Mouse (Mus musculus): ENCODE measurements around the gene Fxr2. TPM values are rescaled to one million over a fixed set of nuclear protein-coding genes. Genes with fewer than 3 reads are reported as not detected.
A peak's percentile ranks its signal among the peaks of the same experiment; 100 is the strongest.

The Fxr2 gene
- polyA plus RNA-seq, 1 experiment from 2014 or later = 22.6 TPM

DNA sequence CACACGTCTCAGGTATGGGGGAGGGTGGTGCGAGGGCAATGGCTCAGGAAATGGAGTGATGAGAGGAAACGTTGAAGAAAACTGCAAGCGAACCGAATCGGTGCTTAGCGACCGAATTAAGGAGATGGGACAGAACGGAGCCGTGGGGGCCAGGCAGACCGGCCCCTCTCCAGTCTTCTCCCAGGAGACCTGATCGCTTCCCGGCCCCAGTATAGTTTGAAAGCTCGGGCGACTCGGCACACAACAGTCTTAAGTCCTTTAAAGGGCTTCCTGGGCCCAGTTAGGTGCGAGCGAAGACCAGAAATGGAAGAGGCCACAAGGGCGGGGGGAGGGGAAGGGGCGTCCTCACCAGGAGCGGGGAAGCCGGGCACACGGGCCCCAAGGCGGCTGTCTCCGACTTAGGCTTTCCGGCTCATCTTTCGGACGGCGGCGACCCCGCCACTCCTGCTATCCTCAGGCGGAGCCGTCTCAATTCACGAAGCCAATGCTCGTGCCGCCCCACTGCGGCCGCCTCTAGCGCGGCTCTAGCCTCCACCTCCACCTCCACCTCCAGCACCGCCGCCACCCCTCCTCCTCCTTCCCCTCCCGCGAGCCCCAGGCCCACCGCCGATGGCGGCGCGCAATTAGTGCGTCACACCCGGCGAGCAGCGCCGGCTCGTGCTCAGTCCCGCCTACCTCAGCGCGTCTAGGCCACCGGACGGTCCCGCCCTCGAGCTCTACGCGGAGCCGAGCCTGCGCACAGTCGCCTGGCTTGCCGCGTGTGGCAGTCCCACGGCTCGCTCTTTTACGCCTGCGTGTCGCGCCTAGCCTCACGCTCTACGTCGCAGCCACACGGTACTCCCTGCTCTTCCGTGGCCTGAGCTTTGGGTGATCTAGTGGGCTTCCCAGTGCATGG lies 48.8 kb downstream of the Fxr2 start, which contains the start of gene Senp3:
Senp3 (minus strand) TSS at position 771 of the 895 bp plus-strand sequence.
- WGBS = under 1% methylated on average over 78 of the region's 80 CpGs
- peak within 1 kb of the TSS; percentile 86 for H3K4me3 ChIP-seq (ENCODE audit: low read depth, low read length)
- peak within 1 kb of the TSS; percentile 78 for H3K9ac ChIP-seq (ENCODE audit: low read length)
- peak; percentile 98 for DNase-seq (ENCODE audit: low spot score)
- peaks cover 32% of the 10 kb centered on the region for H3K36me3 ChIP-seq (ENCODE audit: control insufficient read depth, insufficient read depth, low read length)
- peak within 1 kb of the TSS; percentile 92 for H3K27ac ChIP-seq (ENCODE audit: low read depth)
- H3K9me3 ChIP-seq (ENCODE audit: control insufficient read depth, low read length) = no peaks in the 10 kb centered on the region
- H3K27me3 ChIP-seq (replicated peaks; ENCODE audit: control insufficient read depth, insufficient read depth, low read length) = no peaks in the 10 kb centered on the region
- H3K4me2 ChIP-seq (ENCODE audit: low read length) = peak within 1 kb of the TSS; percentile 92
- ATAC-seq (replicated peaks; ENCODE audit: low FRiP score, low TSS enrichment, low read depth) = peak; percentile 94
- peaks cover 29% of the 10 kb centered on the region for H3K4me1 ChIP-seq (replicated peaks; ENCODE audit: control insufficient read depth, insufficient read depth, low read length)

DNA sequence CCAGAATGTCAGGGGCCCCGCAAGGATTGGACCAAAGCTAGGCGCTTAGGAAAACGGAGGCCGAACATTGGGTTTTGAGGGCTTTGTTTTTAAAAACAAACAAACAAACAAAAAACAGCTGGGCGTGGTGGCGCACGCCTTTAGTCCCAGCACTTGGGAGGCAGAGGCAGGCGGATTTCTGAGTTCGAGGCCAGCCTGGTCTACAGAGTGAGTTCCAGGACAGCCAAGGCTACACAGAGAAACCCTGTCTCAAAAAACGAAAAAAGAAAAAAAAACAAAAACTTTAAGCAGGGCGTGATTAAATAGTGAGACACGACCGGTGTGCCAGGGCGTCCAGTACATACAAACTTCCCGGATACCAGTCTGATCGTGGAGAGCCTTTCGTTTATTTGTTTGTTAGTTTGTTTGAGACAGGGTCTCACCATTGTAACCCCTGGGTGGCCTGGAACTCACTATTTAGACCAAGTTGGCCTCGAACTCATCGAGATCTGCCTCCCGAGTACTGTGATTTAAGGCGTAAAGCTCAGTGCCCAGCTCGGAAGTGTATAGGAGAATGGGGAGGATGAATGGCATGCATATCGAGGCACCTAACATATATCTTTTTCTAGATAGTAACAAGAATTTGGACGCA lies 49.5 kb downstream of the Fxr2 start:
- Histone ChIP-seq H3K9me3 (ENCODE audit: control insufficient read depth, low read length) (no peaks in the 10 kb centered on the region), H3K9ac (ENCODE audit: low read length) (peak overlapping the region; percentile 78), H3K27ac (ENCODE audit: low read depth) (peak overlapping the region; percentile 92), H3K36me3 (ENCODE audit: control insufficient read depth, insufficient read depth, low read length) (peaks cover 24% of the 10 kb centered on the region), H3K27me3 (replicated peaks; ENCODE audit: control insufficient read depth, insufficient read depth, low read length) (no peaks in the 10 kb centered on the region), H3K4me1 (replicated peaks; ENCODE audit: control insufficient read depth, insufficient read depth, low read length) (peaks cover 30% of the 10 kb centered on the region), H3K4me2 (ENCODE audit: low read length) (peak overlapping the region; percentile 92), H3K4me3 (ENCODE audit: low read depth, low read length) (peak overlapping the region; percentile 86)
- WGBS = 25% methylated on average over 24 of the region's 24 CpGs
- peak; percentile 10; the same call in 1 of the 2 replicates for ATAC-seq (replicated peaks; ENCODE audit: low FRiP score, low TSS enrichment, low read depth)
- no peak for DNase-seq (ENCODE audit: low spot score)

DNA sequence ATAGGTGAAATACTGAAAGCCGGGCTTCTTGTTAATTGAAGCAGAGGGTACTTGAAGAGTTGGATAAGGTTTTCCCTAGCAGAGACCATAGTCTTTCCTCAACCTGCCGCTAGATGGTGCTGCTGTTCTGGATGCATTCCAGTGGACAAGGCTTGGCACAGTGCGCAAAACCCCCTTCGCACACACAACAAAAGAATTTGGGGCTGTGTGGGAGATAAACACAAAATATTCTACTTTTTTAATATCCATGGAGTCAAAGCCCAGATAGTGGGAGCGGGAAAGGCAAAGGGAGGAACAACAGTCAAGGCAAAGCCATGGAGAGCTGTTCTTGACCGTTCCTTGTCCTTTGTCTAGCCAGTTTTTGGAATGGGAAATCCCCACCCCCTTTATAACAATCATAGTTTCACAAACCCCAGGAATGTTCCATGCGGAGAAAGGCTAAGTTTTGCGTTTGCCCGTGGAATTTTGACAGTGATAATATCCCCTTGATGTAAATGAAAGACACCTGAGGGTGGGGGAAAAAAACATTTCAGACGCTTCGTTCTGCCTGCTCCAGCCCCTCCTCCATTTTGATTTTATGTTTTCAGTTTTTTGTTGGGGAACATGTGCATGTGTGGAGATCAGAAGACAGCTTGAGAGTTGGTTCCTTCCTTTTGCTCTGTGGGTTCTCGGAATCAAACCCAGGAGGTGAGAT lies 50.2 kb downstream of the Fxr2 start:
- peak overlapping the region; percentile 44 for H3K9ac ChIP-seq (ENCODE audit: low read length)
- 0 out of 2 replicates have a peak, but pooled peaks have one; percentile 28 for ATAC-seq (replicated peaks; ENCODE audit: low FRiP score, low TSS enrichment, low read depth)

DNA sequence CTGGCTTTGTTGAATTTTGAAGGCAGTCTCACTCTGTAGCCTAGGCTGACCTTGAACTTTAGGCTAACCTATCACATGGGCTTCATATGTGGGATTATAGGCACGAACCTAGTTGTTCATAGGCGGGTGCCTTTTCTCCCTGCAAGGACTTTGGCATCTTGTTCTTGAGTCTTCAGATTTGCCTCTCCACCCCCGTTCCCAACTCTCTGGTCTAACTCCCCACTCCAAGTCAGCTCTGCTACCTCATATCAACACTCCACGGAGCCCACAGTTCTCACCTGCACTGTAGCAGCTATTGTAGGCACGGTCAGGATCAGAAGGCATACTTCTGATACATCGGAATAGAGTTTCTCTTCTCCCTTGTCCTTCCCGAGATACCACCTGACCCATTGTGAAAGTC lies 50.8 kb downstream of the Fxr2 start:
- no peak overlapping the region for H3K4me3 ChIP-seq (ENCODE audit: low read depth, low read length)
- WGBS = 82% methylated on average over 7 of the region's 7 CpGs
- H3K9me3 ChIP-seq (ENCODE audit: control insufficient read depth, low read length) = no peaks in the 10 kb centered on the region
- H3K4me2 ChIP-seq (ENCODE audit: low read length) = peak overlapping the region; percentile 92; the same call in 1 of the 2 replicates
- H3K27ac ChIP-seq (ENCODE audit: low read depth) = 0 out of 2 replicates have a peak overlapping the region, but pooled peaks have one; percentile 92
- peaks cover 30% of the 10 kb centered on the region for H3K4me1 ChIP-seq (replicated peaks; ENCODE audit: control insufficient read depth, insufficient read depth, low read length)
- H3K36me3 ChIP-seq (ENCODE audit: control insufficient read depth, insufficient read depth, low read length) = peaks cover 13% of the 10 kb centered on the region
- DNase-seq (ENCODE audit: low spot score) = no peak
- H3K27me3 ChIP-seq (replicated peaks; ENCODE audit: control insufficient read depth, insufficient read depth, low read length) = no peaks in the 10 kb centered on the region
- no peak overlapping the region; the same call in 1 of the 2 replicates for H3K9ac ChIP-seq (ENCODE audit: low read length)
- no peak for ATAC-seq (replicated peaks; ENCODE audit: low FRiP score, low TSS enrichment, low read depth)

More for the DNA sequence above, 50.2 kb downstream of the Fxr2 start:
- H3K4me2 ChIP-seq (ENCODE audit: low read length) = peak overlapping the region; percentile 92
- peak overlapping the region; percentile 15 for H3K4me3 ChIP-seq (ENCODE audit: low read depth, low read length)
- peak overlapping the region; percentile 92 for H3K27ac ChIP-seq (ENCODE audit: low read depth)
- no peaks in the 10 kb centered on the region for H3K9me3 ChIP-seq (ENCODE audit: control insufficient read depth, low read length)
- WGBS = 17% methylated on average over 12 of the region's 12 CpGs
- peaks cover 30% of the 10 kb centered on the region for H3K4me1 ChIP-seq (replicated peaks; ENCODE audit: control insufficient read depth, insufficient read depth, low read length)
- no peaks in the 10 kb centered on the region for H3K27me3 ChIP-seq (replicated peaks; ENCODE audit: control insufficient read depth, insufficient read depth, low read length)
- peaks cover 19% of the 10 kb centered on the region for H3K36me3 ChIP-seq (ENCODE audit: control insufficient read depth, insufficient read depth, low read length)
- DNase-seq (ENCODE audit: low spot score) = peak; percentile 96

DNA sequence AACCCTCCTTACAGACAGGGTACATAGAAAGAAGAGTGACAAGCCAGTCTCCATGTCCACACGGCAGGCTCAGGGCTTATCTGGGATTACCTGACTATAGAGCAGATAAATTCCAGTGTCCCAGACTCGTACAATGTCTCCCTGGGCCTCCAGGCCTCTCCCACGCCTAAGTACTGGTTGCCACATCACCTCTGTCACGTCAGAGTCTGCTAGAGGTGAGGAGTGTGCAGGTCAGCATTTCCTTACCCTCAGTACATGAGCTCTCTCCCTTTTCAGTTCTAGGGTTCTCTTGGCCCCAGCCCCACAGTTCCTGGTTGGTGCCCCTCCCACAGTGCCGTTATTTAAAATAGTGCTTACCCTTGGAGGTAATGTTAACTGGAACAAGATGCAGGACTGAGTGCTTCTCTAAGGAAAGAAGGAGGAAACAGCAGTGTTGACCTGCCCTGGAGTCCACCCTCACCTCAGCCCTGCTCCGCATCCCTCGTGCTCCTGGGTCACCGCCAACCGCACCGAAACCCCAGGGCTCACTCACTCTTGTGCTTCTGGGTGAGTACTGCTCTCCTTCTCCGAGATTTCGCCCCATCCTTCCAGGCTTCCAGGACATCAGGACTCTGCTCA lies 51.4 kb downstream of the Fxr2 start:
- no peaks in the 10 kb centered on the region for H3K27me3 ChIP-seq (replicated peaks; ENCODE audit: control insufficient read depth, insufficient read depth, low read length)
- H3K9me3 ChIP-seq (ENCODE audit: control insufficient read depth, low read length) = no peaks in the 10 kb centered on the region
- peaks cover 27% of the 10 kb centered on the region for H3K4me1 ChIP-seq (replicated peaks; ENCODE audit: control insufficient read depth, insufficient read depth, low read length)
- peaks cover 9% of the 10 kb centered on the region for H3K36me3 ChIP-seq (ENCODE audit: control insufficient read depth, insufficient read depth, low read length)
- no peak overlapping the region for H3K4me2 ChIP-seq (ENCODE audit: low read length)
- H3K9ac ChIP-seq (ENCODE audit: low read length) = no peak overlapping the region
- 89% methylated on average over 12 of the region's 12 CpGs for WGBS
- no peak overlapping the region for H3K4me3 ChIP-seq (ENCODE audit: low read depth, low read length)
- DNase-seq (ENCODE audit: low spot score) (no peak), ATAC-seq (replicated peaks; ENCODE audit: low FRiP score, low TSS enrichment, low read depth) (no peak)
- no peak overlapping the region for H3K27ac ChIP-seq (ENCODE audit: low read depth)

DNA sequence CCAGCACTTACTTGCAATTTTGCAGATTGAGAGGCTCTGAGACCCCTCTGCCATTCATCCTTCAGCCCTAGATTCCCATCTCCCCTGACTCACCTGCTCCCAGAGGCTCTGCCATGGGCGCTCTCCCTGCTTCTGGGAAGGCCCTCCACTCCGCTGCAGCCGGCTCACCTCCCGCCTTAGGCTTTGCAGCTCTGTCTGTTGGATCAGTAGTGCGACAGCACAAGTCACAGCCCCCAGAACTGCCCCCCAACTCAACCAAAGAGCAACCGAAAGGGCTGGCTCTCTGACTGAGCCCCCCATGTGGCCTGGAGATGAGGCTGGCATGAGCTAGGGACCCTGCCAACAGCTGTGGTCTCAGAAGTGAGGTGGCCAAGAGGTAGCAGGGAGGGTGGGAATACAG lies 52.1 kb downstream of the Fxr2 start:
- Histone ChIP-seq H3K27ac (ENCODE audit: low read depth) (no peak overlapping the region), H3K9me3 (ENCODE audit: control insufficient read depth, low read length) (no peaks in the 10 kb centered on the region), H3K4me3 (ENCODE audit: low read depth, low read length) (no peak overlapping the region), H3K9ac (ENCODE audit: low read length) (no peak overlapping the region), H3K4me2 (ENCODE audit: low read length) (no peak overlapping the region), H3K27me3 (replicated peaks; ENCODE audit: control insufficient read depth, insufficient read depth, low read length) (no peaks in the 10 kb centered on the region), H3K36me3 (ENCODE audit: control insufficient read depth, insufficient read depth, low read length) (peaks cover 4% of the 10 kb centered on the region; the same call in 1 of the 2 replicates), H3K4me1 (replicated peaks; ENCODE audit: control insufficient read depth, insufficient read depth, low read length) (peaks cover 26% of the 10 kb centered on the region)
- DNase-seq (ENCODE audit: low spot score) (no peak), ATAC-seq (replicated peaks; ENCODE audit: low FRiP score, low TSS enrichment, low read depth) (no peak)
- 85% methylated on average over 6 of the region's 6 CpGs for WGBS

DNA sequence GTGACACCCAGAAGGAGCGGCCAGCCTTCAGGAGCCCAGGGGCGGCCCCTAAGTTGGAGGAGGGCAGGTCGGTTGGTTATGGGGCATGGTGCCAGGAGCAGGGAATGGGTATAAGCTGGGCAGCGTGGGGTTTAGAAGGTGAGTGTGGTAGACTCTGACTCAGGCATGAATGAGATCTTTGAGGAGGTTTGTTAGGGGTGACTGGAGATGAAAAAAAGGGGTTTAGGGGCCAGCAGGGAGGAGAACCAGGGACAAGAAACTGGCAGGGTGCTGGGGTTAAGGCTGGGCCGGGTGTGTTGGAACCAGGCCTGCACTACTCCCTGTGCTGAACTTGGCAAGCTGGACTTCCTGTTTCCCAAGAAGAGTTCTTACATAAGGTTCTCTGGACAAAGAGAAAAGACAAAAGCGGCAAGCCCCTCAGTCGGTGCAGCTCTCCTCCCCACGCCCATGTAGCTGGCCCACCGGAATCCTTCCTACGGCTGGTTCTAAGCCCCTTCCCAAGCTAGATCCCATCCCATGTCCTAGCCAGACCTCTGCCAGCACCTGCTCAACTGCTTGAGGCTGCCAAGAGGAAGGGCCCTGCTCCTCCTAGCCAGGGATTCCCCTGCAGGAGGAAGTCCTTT lies 52.8 kb downstream of the Fxr2 start, which contains the start of gene Tnfsf13:
Tnfsf13 (minus strand) TSS at position 259 of the 623 bp plus-strand sequence.
- no peak within 1 kb of the TSS for H3K4me2 ChIP-seq (ENCODE audit: low read length)

More for the DNA sequence above, 52.8 kb downstream of the Fxr2 start, which contains the start of gene Tnfsf13:
- Histone ChIP-seq H3K27me3 (replicated peaks; ENCODE audit: control insufficient read depth, insufficient read depth, low read length) (no peaks in the 10 kb centered on the region), H3K36me3 (ENCODE audit: control insufficient read depth, insufficient read depth, low read length) (no peaks in the 10 kb centered on the region), H3K9me3 (ENCODE audit: control insufficient read depth, low read length) (no peaks in the 10 kb centered on the region), H3K9ac (ENCODE audit: low read length) (no peak within 1 kb of the TSS), H3K4me1 (replicated peaks; ENCODE audit: control insufficient read depth, insufficient read depth, low read length) (peaks cover 23% of the 10 kb centered on the region), H3K27ac (ENCODE audit: low read depth) (no peak within 1 kb of the TSS; the same call in 1 of the 2 replicates), H3K4me3 (ENCODE audit: low read depth, low read length) (no peak within 1 kb of the TSS)
- DNase-seq (ENCODE audit: low spot score) = peak; percentile 59
- 72% methylated on average over 10 of the region's 10 CpGs for WGBS
- ATAC-seq (replicated peaks; ENCODE audit: low FRiP score, low TSS enrichment, low read depth) = no peak

All from intestine, embryonic 14.5 days (tissue).